Mouse (Mus musculus): ENCODE data around the gene Col23a1.

The Col23a1 gene

GRCm38 (mm10) chr11:51607096-51607738 is 317.5 kb downstream of the Col23a1 start:
- in situ Hi-C loops (cut with MboI; ENCODE audit: unreplicated experiment in 2 of 2), result loop anchor here in 1 of 2 experiments (10.0 to 25.0 kb wide), 2 partner anchors 388 to 1705 kb away; partner anchors contain the start of genes Hspa4 and Zcchc10

- in situ Hi-C loops (cut with MboI; ENCODE audit: unreplicated experiment in 2 of 2), result loop anchor here in 1 of 2 experiments (10.0 to 25.0 kb wide), 2 partner anchors 385 to 1703 kb away; partner anchors contain the start of genes Hspa4 and Zcchc10
Measured at GRCm38 (mm10) chr11:51609266-51609909, 319.7 kb downstream of the Col23a1 start.

GRCm38 (mm10) chr11:51609940-51610339 is 320.2 kb downstream of the Col23a1 start:
- in situ Hi-C loops (cut with MboI; ENCODE audit: unreplicated experiment in 2 of 2), result loop anchor here in 1 of 2 experiments (10.0 to 25.0 kb wide), 2 partner anchors 385 to 1702 kb away; partner anchors contain the start of genes Hspa4 and Zcchc10

- in situ Hi-C loops (cut with MboI; ENCODE audit: unreplicated experiment in 2 of 2), result loop anchor here in 1 of 2 experiments (25.0 kb wide), 1 partner anchor 1698 kb away; the partner anchor contains the start of genes Hspa4 and Zcchc10
Measured at GRCm38 (mm10) chr11:51614256-51614655, 324.5 kb downstream of the Col23a1 start.

- in situ Hi-C loops (cut with MboI; ENCODE audit: unreplicated experiment in 2 of 2), result loop anchor here (5.0 to 25.0 kb wide), 4 partner anchors 37 to 1697 kb away; partner anchors contain the start of genes D930048N14Rik (in 2 of the 2), N4bp3 (in 2 of the 2), Hspa4 (in 1 of the 2) and Zcchc10 (in 1 of the 2)
Measured at GRCm38 (mm10) chr11:51615129-51615528, 325.4 kb downstream of the Col23a1 start.

GRCm38 (mm10) chr11:51615601-51616000 is 325.9 kb downstream of the Col23a1 start:
- in situ Hi-C loops (cut with MboI; ENCODE audit: unreplicated experiment in 2 of 2), result loop anchor here (5.0 to 25.0 kb wide), 4 partner anchors 37 to 1697 kb away; partner anchors contain the start of genes D930048N14Rik (in 2 of the 2), N4bp3 (in 2 of the 2), Hspa4 (in 1 of the 2) and Zcchc10 (in 1 of the 2)

GRCm38 (mm10) chr11:51616113-51616512 is 326.4 kb downstream of the Col23a1 start:
- in situ Hi-C loops (cut with MboI; ENCODE audit: unreplicated experiment in 2 of 2), result loop anchor here (5.0 to 25.0 kb wide), 4 partner anchors 36 to 1696 kb away; partner anchors contain the start of genes D930048N14Rik (in 2 of the 2), N4bp3 (in 2 of the 2), Hspa4 (in 1 of the 2) and Zcchc10 (in 1 of the 2)

GRCm38 (mm10) chr11:51617693-51618092 is 328.0 kb downstream of the Col23a1 start:
- in situ Hi-C loops (cut with MboI; ENCODE audit: unreplicated experiment in 2 of 2), result loop anchor here (5.0 to 25.0 kb wide), 4 partner anchors 35 to 1695 kb away; partner anchors contain the start of genes D930048N14Rik (in 2 of the 2), N4bp3 (in 2 of the 2), Hspa4 (in 1 of the 2) and Zcchc10 (in 1 of the 2)

- in situ Hi-C loops (cut with MboI; ENCODE audit: unreplicated experiment in 2 of 2), result loop anchor here (5.0 to 25.0 kb wide), 4 partner anchors 33 to 1693 kb away; partner anchors contain the start of genes D930048N14Rik (in 2 of the 2), N4bp3 (in 2 of the 2), Hspa4 (in 1 of the 2) and Zcchc10 (in 1 of the 2)
Measured at GRCm38 (mm10) chr11:51618894-51619408, 329.2 kb downstream of the Col23a1 start.

- in situ Hi-C loops (cut with MboI; ENCODE audit: unreplicated experiment in 2 of 2), result loop anchor here (5.0 to 25.0 kb wide), 4 partner anchors 33 to 1693 kb away; partner anchors contain the start of genes D930048N14Rik (in 2 of the 2), N4bp3 (in 2 of the 2), Hspa4 (in 1 of the 2) and Zcchc10 (in 1 of the 2)
Measured at GRCm38 (mm10) chr11:51619409-51620060, 329.8 kb downstream of the Col23a1 start, which contains the start of gene Nhp2. Nhp2 (plus strand) TSS chr11:51619735.

GRCm38 (mm10) chr11:51620084-51620483 is 330.4 kb downstream of the Col23a1 start:
- in situ Hi-C loops (cut with MboI; ENCODE audit: unreplicated experiment in 2 of 2), result loop anchor here in 1 of 2 experiments (25.0 kb wide), 1 partner anchor 1692 kb away; the partner anchor contains the start of genes Hspa4 and Zcchc10

GRCm38 (mm10) chr11:51621776-51622175 is 332.1 kb downstream of the Col23a1 start:
- in situ Hi-C loops (cut with MboI; ENCODE audit: unreplicated experiment in 2 of 2), result loop anchor here in 1 of 2 experiments (25.0 kb wide), 1 partner anchor 1691 kb away; the partner anchor contains the start of genes Hspa4 and Zcchc10

GRCm38 (mm10) chr11:51622971-51623491 is 333.3 kb downstream of the Col23a1 start:
- in situ Hi-C loops (cut with MboI; ENCODE audit: unreplicated experiment in 2 of 2), result loop anchor here in 1 of 2 experiments (25.0 kb wide), 1 partner anchor 1689 kb away; the partner anchor contains the start of genes Hspa4 and Zcchc10

- in situ Hi-C loops (cut with MboI; ENCODE audit: unreplicated experiment in 2 of 2), result no loop called here
Measured at GRCm38 (mm10) chr11:51625187-51625820, 335.6 kb downstream of the Col23a1 start.

GRCm38 (mm10) chr11:51627425-51627824 is 337.7 kb downstream of the Col23a1 start:
- in situ Hi-C loops (cut with MboI; ENCODE audit: unreplicated experiment in 2 of 2), result no loop called here

- in situ Hi-C loops (cut with MboI; ENCODE audit: unreplicated experiment in 2 of 2), result no loop called here
Measured at GRCm38 (mm10) chr11:51627907-51628306, 338.2 kb downstream of the Col23a1 start.

- in situ Hi-C loops (cut with MboI; ENCODE audit: unreplicated experiment in 2 of 2), result no loop called here
Measured at GRCm38 (mm10) chr11:51629651-51630314, 340.1 kb downstream of the Col23a1 start.

Data from v-Abl transformed pro-B cells (cell line).